Mouse (Mus musculus): ENCODE measurements around the gene Pde4d. TPM values are rescaled to one million over a fixed set of nuclear protein-coding genes. Genes with fewer than 3 reads are reported as not detected.

Pde4d gene
- total RNA-seq, 1 experiment from 2014 or later = 8.3 TPM

- ATAC-seq (ENCODE audit: extremely low read depth, insufficient number of reproducible peaks, low FRiP score, poor library complexity, severe bottlenecking) = no peak
Observed at GRCm38 (mm10) chr13:109982821-109983443, 1533.2 kb downstream of the Pde4d start.

- no peak for ATAC-seq (ENCODE audit: extremely low read depth, insufficient number of reproducible peaks, low FRiP score, poor library complexity, severe bottlenecking)
Observed at GRCm38 (mm10) chr13:109985411-109985810, 1535.7 kb downstream of the Pde4d start.

- no peak for ATAC-seq (ENCODE audit: extremely low read depth, insufficient number of reproducible peaks, low FRiP score, poor library complexity, severe bottlenecking)
Observed at GRCm38 (mm10) chr13:109985892-109986291, 1536.1 kb downstream of the Pde4d start.

- ATAC-seq (ENCODE audit: extremely low read depth, insufficient number of reproducible peaks, low FRiP score, poor library complexity, severe bottlenecking) = no peak
Observed at GRCm38 (mm10) chr13:109992775-109993505, 1543.2 kb downstream of the Pde4d start.

- no peak for ATAC-seq (ENCODE audit: extremely low read depth, insufficient number of reproducible peaks, low FRiP score, poor library complexity, severe bottlenecking)
Observed at GRCm38 (mm10) chr13:109994240-109994764, 1544.6 kb downstream of the Pde4d start.

GRCm38 (mm10) chr13:110002081-110002480 is 1552.3 kb downstream of the Pde4d start:
- no peak for ATAC-seq (ENCODE audit: extremely low read depth, insufficient number of reproducible peaks, low FRiP score, poor library complexity, severe bottlenecking)

Other genes starting within 250 kb of the Pde4d start
- 1.7 and 3.3 TPM in 2 replicates for gene Elovl7, start 235.5 kb upstream of the Pde4d start, total RNA-seq (2017)
- 7.1 and 8.3 TPM in 2 replicates for gene Depdc1b, start 133.6 kb upstream of the Pde4d start, total RNA-seq (2017)